Mouse (Mus musculus) spleen, adult 2 months (tissue): ENCODE results near the gene Hes5. TPM values are rescaled to one million over a fixed set of nuclear protein-coding genes. Genes with fewer than 3 reads are reported as not detected.

Experiments used
- DNase-seq, 2 experiments: peaks; one replicate each; pipeline versions ENCODE4 v3.0.0 to v3.0.0-alpha.2; 2012 to 2021; ENCODE audit warnings: low spot score in 2 of 2, low read depth in 1 of 2
- H3K27ac ChIP-seq: fragments of 200-500 bp; 2 replicates; pipeline ENCODE4 v1.5.1; 2012; ENCODE audit warnings: low read length, inconsistent platforms; ENCODE audit not compliant: insufficient read depth
- H3K27me3 ChIP-seq: fragments of 200-500 bp; 2 replicates; pipeline ENCODE4 v1.6.1; 2012; ENCODE audit warnings: mild to moderate bottlenecking, moderate library complexity, low read length, inconsistent platforms; ENCODE audit not compliant: control insufficient read depth, insufficient read depth
- H3K36me3 ChIP-seq: fragments of 200-500 bp; 2 replicates; pipeline ENCODE4 v1.6.1; 2012; ENCODE audit warnings: mild to moderate bottlenecking, low read length, inconsistent platforms; ENCODE audit not compliant: control insufficient read depth, insufficient read depth
- H3K4me1 ChIP-seq: fragments of 200-500 bp; 2 replicates; pipeline ENCODE4 v1.6.1; 2011; ENCODE audit warnings: inconsistent platforms; ENCODE audit not compliant: control insufficient read depth, insufficient read depth, insufficient read length
- H3K4me3 ChIP-seq: fragments of 200-500 bp; 2 replicates; pipeline ENCODE4 v1.5.1; 2011; ENCODE audit warnings: mild to moderate bottlenecking, inconsistent platforms; ENCODE audit not compliant: insufficient read depth, insufficient read length; ENCODE audit errors: extremely low read depth
- CTCF ChIP-seq: fragments of 200-500 bp; IDR thresholded peaks from 2 replicates; pipeline ENCODE4 v1.5.1; 2011; ENCODE audit warnings: mild to moderate bottlenecking, inconsistent platforms; ENCODE audit not compliant: insufficient read depth, insufficient read length, insufficient replicate concordance; ENCODE audit errors: extremely low read depth
- POLR2A ChIP-seq: fragments of 200-500 bp; IDR thresholded peaks from 2 replicates; pipeline ENCODE4 v1.6.1; 2011; ENCODE audit warnings: low read depth, low read length, inconsistent platforms
- WGBS: fragments of 180-500 bp; shearing (Covaris S2); methylation state at CpG from one replicate; pipeline ENCODE4 v1.1.7; 2018; 5-methylcytosine and 5-hydroxymethylcytosine counted together
- polyA plus RNA-seq: library from polyadenylated mRNA; depleted of rRNA; stranded (reverse); fragments of >200 nt; gene quantifications from 2 replicates; pipeline ENCODE4 v1.2.3, GENCODE M21; 2012; rRNA removed

Hes5 gene
- polyA plus RNA-seq, 1 experiment: 5.4 TPM

DNA sequence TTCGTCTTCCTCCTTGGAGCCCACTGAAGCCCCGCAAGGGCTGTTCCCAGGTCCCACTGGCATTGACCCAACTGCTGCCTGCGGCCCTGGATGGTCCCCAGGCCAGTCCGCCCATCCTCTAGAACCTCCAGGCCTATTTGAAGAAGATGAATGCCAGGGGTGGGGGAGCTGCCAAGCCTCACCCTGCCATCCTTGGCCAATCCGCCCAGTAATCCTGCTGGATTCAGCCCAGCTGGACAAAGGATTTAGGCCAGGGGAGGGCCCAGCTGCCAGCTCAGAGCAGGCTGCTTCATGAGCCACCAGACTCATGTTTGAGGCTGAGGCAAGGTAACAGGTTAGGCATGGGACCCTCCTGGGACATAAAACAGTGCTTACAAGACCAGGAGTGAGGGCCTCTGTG is 50.1 kb downstream of the Hes5 start:
- no peaks in the 10 kb centered on the region for H3K27me3 ChIP-seq
- H3K36me3 ChIP-seq: no peaks in the 10 kb centered on the region
- no peak for TF ChIP-seq POLR2A
- TF ChIP-seq CTCF: no peak
- 85% methylated on average over 5 of the region's 5 CpGs for WGBS
- DNase-seq: no peak
- no peak overlapping the region for H3K4me3 ChIP-seq
- H3K27ac ChIP-seq: no peak overlapping the region
- H3K4me1 ChIP-seq: no peaks in the 10 kb centered on the region

DNA sequence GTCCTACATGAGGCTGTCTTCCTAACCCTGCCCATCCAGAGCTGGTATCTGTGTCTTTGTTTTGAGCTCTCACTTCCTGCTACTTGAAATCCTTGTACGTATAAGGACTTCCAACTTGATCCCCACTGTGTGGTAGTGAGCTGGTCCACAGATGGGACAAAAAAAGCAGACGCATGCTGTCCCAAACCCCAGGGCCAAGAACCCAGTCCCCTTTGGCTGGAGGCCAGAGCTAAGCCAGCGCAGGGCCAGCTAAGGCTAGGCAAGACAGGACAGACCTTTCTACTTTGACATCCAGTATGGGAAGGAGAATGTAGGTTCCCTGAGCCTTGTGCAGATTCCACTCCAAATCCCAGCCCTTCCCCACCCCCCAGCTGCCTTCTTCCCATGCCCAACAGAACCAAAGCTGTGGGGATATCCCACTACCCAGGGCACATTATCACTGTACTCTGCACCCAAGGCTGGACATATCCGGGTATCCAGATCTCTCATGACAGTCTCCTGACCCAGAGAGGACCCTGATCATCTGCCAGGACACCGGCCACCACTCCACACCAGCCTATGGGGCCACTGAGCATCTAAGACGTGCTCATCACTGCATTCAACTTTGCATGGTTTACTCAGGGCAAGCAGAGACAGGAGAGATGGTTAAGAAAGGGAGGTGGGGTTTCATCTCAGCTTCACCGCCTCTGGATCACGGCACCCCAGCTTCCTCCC is 50.7 kb downstream of the Hes5 start:
- TF ChIP-seq POLR2A (no peak), CTCF (no peak)
- Histone ChIP-seq H3K36me3 (no peaks in the 10 kb centered on the region), H3K27ac (no peak overlapping the region), H3K27me3 (no peaks in the 10 kb centered on the region), H3K4me3 (no peak overlapping the region), H3K4me1 (no peaks in the 10 kb centered on the region)
- no peak for DNase-seq
- WGBS: 84% methylated on average over 8 of the region's 8 CpGs

Other genes with a start within 250 kb of the Hes5 start
- 0.01 TPM in 1 of 2 replicates, not detected in the other for gene Ttc34, start 123.5 kb upstream of the Hes5 start, polyA plus RNA-seq
- 0.22 TPM in 2 replicates for gene Mmel1, start 91.3 kb upstream of the Hes5 start, polyA plus RNA-seq
- 22.2 and 33.6 TPM in 2 replicates for gene Fam213b, start 61.8 kb upstream of the Hes5 start, polyA plus RNA-seq
- gene Tnfrsf14, start 32.4 kb upstream of the Hes5 start, polyA plus RNA-seq: 210 and 232 TPM in 2 replicates
- 58.0 and 69.5 TPM in 2 replicates for gene Pank4, start 3.2 kb downstream of the Hes5 start, polyA plus RNA-seq
- gene Plch2, start 95.9 kb downstream of the Hes5 start, polyA plus RNA-seq: 0.20 and 0.29 TPM in 2 replicates
- gene Pex10, start 106.1 kb downstream of the Hes5 start, polyA plus RNA-seq: 14.3 and 14.4 TPM in 2 replicates
- 37.7 and 44.1 TPM in 2 replicates for gene Rer1, start 125.5 kb downstream of the Hes5 start, polyA plus RNA-seq
- gene Morn1, start 125.7 kb downstream of the Hes5 start, polyA plus RNA-seq: 3.6 and 3.7 TPM in 2 replicates